Mouse (Mus musculus): ENCODE data around the gene Gm3411.
A peak's percentile ranks its signal among the peaks of the same experiment; 100 is the strongest.
"Not testable (repeated sequence)": the region's sequence is repeated elsewhere in the genome, so short reads cannot be mapped to it uniquely, and the experiment has no call there.

Gm3411 gene

GRCm38 (mm10) chr14:6286931-6287715 is at the start of gene Gm3411:
Gene Gm3411 (minus strand): TSS chr14:6287250.
- peak; percentile 3 to 14 for DNase-seq (ENCODE audit: low spot score in 2 of 2)

GRCm38 (mm10) chr14:6304743-6305142 is 17.7 kb upstream of the Gm3411 start, which contains the start of gene Gm21103:
Gene Gm21103 (minus strand): TSS chr14:6304843.
- not testable (repeated sequence) for DNase-seq (ENCODE audit: low spot score in 2 of 2)

- DNase-seq (ENCODE audit: low spot score in 2 of 2): not testable (repeated sequence)
Measured at GRCm38 (mm10) chr14:6219192-6219591, 67.9 kb downstream of the Gm3411 start, which contains the start of gene Gm21560. Gene Gm21560 (minus strand): TSS chr14:6219292.

Data from spleen, postnatal 10 days (tissue).